Mouse (Mus musculus) liver, embryonic 18 days (tissue): ENCODE results near the gene Rraga. TPM values are rescaled to one million over a fixed set of nuclear protein-coding genes. Genes with fewer than 3 reads are reported as not detected.

Source experiments
- polyA plus RNA-seq: library from polyadenylated mRNA; depleted of rRNA; stranded (reverse); fragments of >200 nt; gene quantifications from 2 replicates; pipeline ENCODE4 v1.2.3, GENCODE M21; 2012; rRNA removed

Gene Rraga
- polyA plus RNA-seq: 33.8 and 35.6 TPM in 2 replicates

GRCm38 (mm10) chr4:86575283-86575983, at the start of gene Rraga:
TSS of gene Rraga (plus strand) at chr4:86575668.

GRCm38 (mm10) chr4:86558228-86558627, 17.2 kb upstream of the Rraga start, which contains the start of gene Saxo1:
TSS of gene Saxo1 (minus strand) at chr4:86558328.

DNA sequence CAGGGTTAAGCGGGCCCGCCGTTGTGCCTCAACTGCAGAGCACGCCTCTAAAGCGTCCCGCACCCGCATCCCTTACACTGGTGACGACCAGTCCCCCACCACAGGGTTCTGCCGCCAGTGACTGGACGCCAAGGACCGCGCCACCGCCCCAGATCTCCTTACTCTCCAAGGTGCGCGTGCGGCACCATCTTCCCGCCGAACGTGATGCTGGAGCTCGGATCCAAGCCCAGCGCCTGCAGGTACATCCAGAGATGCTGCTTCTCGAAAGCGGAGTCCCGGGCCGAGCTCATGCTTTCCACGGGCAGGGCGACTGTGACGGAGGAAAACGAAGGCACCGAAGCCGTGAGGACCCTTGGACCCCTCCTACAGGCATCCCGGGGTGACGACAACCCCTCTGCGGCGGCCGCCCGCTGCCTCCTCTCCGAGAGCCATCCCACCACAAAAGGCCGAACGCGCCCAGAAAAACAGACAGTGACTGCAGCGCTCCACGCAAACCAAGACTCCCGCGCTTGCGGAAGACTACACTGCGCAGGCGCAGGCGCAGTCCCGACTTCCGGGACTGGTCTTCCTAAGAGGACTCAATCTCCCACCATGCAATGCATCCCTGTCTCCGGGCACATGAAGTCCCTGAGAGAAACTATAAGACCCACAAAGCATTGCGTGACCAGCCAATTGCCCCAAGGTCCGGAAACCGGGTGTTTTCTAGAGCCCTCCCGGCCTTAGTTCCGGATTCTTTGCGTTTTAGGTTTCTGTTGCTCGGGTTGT, 36.2 kb downstream of the Rraga start, which contains the start of gene Haus6:
Gene Haus6, minus strand, starts transcription at position 532 of the 765 bp plus-strand sequence.

Other genes with a start within 250 kb of the Rraga start
- not detected in 2 replicates for gene Saxo1, start 17.3 kb upstream of the Rraga start, polyA plus RNA-seq
- 2.7 and 2.8 TPM in 2 replicates for gene Haus6, start 36.4 kb downstream of the Rraga start, polyA plus RNA-seq
- gene Plin2, start 94.4 kb downstream of the Rraga start, polyA plus RNA-seq: 161 and 208 TPM in 2 replicates
- gene Dennd4c, start 172.9 kb downstream of the Rraga start, polyA plus RNA-seq: 3.3 and 3.6 TPM in 2 replicates